Mouse (Mus musculus) MEL (cell line): ENCODE data around the gene Fam120c. TPM values are rescaled to one million over a fixed set of nuclear protein-coding genes. Genes with fewer than 3 reads are reported as not detected.

Experiments
- DNase-seq: peaks from one replicate; pipeline ENCODE4 v3.0.0; 2011; ENCODE audit warnings: low read depth, low spot score
- H3K27ac ChIP-seq: 2 replicates; pipeline ENCODE4 v1.5.1; 2012; ENCODE audit warnings: low read depth, mild to moderate bottlenecking, control low read depth, low read length, moderate library complexity; ENCODE audit not compliant: control insufficient read depth
- H3K27me3 ChIP-seq, 2 experiments: fragments of 150-350 bp in 1 of 2; sonication (generic) in 1 of 2; 2 replicates each; pipeline ENCODE4 v1.6.1; 2012; ENCODE audit warnings: low read length in 2 of 2, mild to moderate bottlenecking in 2 of 2, improper control_type of control experiment in 1 of 2, moderate library complexity in 1 of 2; ENCODE audit not compliant: insufficient read depth in 2 of 2, control insufficient read depth in 1 of 2
- H3K36me3 ChIP-seq, 2 experiments: 2 replicates each; pipeline ENCODE4 v1.6.1; 2012 to 2014; ENCODE audit warnings: low read length in 2 of 2, improper control_type of control experiment in 1 of 2, inconsistent platforms in 1 of 2, mild to moderate bottlenecking in 1 of 2; ENCODE audit not compliant: insufficient read depth in 2 of 2, control insufficient read depth in 1 of 2
- H3K4me1 ChIP-seq, 2 experiments: fragments of 150-350 bp in 1 of 2; sonication (generic) in 1 of 2; 2 replicates each; pipeline ENCODE4 v1.6.1; 2012; ENCODE audit warnings: low read length in 2 of 2, improper control_type of control experiment in 1 of 2, mild to moderate bottlenecking in 1 of 2; ENCODE audit not compliant: insufficient read depth in 2 of 2, control insufficient read depth in 1 of 2
- H3K4me3 ChIP-seq, 2 experiments: fragments of 150-350 bp in 1 of 2; sonication (generic) in 1 of 2; 2 replicates each; pipeline ENCODE4 v1.5.1; 2012; ENCODE audit warnings: low read depth in 2 of 2, low read length in 2 of 2, mild to moderate bottlenecking in 2 of 2, moderate library complexity in 2 of 2, control low read depth in 1 of 2, improper control_type of control experiment in 1 of 2; ENCODE audit not compliant: control insufficient read depth in 1 of 2, insufficient read depth in 1 of 2
- H3K79me2 ChIP-seq: 2 replicates; pipeline ENCODE4 v1.6.1; 2012; ENCODE audit warnings: mild to moderate bottlenecking, low read length, moderate library complexity; ENCODE audit not compliant: control insufficient read depth, poor library complexity, insufficient read depth
- H3K9ac ChIP-seq: 2 replicates; pipeline ENCODE4 v1.6.1; 2012; ENCODE audit warnings: low read depth, mild to moderate bottlenecking, control low read depth, low read length, moderate library complexity; ENCODE audit not compliant: control insufficient read depth, poor library complexity, severe bottlenecking
- H3K9me3 ChIP-seq: fragments of 150-350 bp; sonication (generic); replicated peaks from 2 replicates; pipeline ENCODE4 v1.6.1; 2012; ENCODE audit warnings: mild to moderate bottlenecking, low read length, improper control_type of control experiment, moderate library complexity; ENCODE audit not compliant: insufficient read depth
- CHD1 ChIP-seq: IDR thresholded peaks from 2 replicates; pipeline ENCODE4 v1.6.1; 2012; ENCODE audit warnings: low read depth, mild to moderate bottlenecking, inconsistent platforms, low read length, improper control_type of control experiment
- CTCF ChIP-seq, 3 experiments: IDR thresholded peaks in 2 of 3; conservative IDR thresholded peaks in 1 of 3; 2 replicates each; pipeline ENCODE4 v1.5.1; 2011 to 2012; ENCODE audit warnings: low read length in 3 of 3, low read depth in 2 of 3, mild to moderate bottlenecking in 2 of 3, improper control_type of control experiment in 1 of 3, inconsistent platforms in 1 of 3, mixed read lengths in 1 of 3, moderate library complexity in 1 of 3; ENCODE audit not compliant: control insufficient read depth in 1 of 3, insufficient read depth in 1 of 3, poor library complexity in 1 of 3, severe bottlenecking in 1 of 3
- E2F4 ChIP-seq: IDR thresholded peaks from 2 replicates; pipeline ENCODE4 v1.6.1; 2011; ENCODE audit warnings: low read depth, low read length, improper control_type of control experiment, borderline replicate concordance
- ELF1 ChIP-seq: IDR thresholded peaks from 2 replicates; pipeline ENCODE4 v1.6.1; 2014; ENCODE audit warnings: low read depth, mild to moderate bottlenecking, inconsistent platforms, low read length, improper control_type of control experiment, moderate library complexity
- EP300 ChIP-seq, 2 experiments: IDR thresholded peaks; 2 replicates each; pipeline ENCODE4 v1.6.1; 2011; ENCODE audit warnings: improper control_type of control experiment in 2 of 2, low read length in 2 of 2, low read depth in 1 of 2, mild to moderate bottlenecking in 1 of 2
- ETS1 ChIP-seq: IDR thresholded peaks from 2 replicates; pipeline ENCODE4 v1.6.1; 2012; ENCODE audit warnings: low read depth, mild to moderate bottlenecking, inconsistent platforms, low read length, improper control_type of control experiment, moderate library complexity
- MXI1 ChIP-seq: IDR thresholded peaks from 2 replicates; pipeline ENCODE4 v1.6.1; 2011; ENCODE audit warnings: mild to moderate bottlenecking, low read depth, low read length, improper control_type of control experiment
- MYC ChIP-seq: IDR thresholded peaks from 2 replicates; pipeline ENCODE4 v1.6.1; 2011; ENCODE audit warnings: low read depth, mild to moderate bottlenecking, low read length, improper control_type of control experiment, moderate library complexity
- NRF1 ChIP-seq: IDR thresholded peaks from 2 replicates; pipeline ENCODE4 v1.6.1; 2014; ENCODE audit warnings: low read depth, mild to moderate bottlenecking, inconsistent platforms, low read length, improper control_type of control experiment, moderate library complexity; ENCODE audit not compliant: poor library complexity, insufficient read depth, severe bottlenecking
- POLR2A ChIP-seq, 2 experiments: IDR thresholded peaks; 2 replicates each; pipeline ENCODE4 v1.6.1; 2011 to 2012; ENCODE audit warnings: low read length in 2 of 2, mild to moderate bottlenecking in 2 of 2, control low read depth in 1 of 2, improper control_type of control experiment in 1 of 2, low read depth in 1 of 2, moderate library complexity in 1 of 2; ENCODE audit not compliant: control insufficient read depth in 1 of 2, insufficient read depth in 1 of 2, poor library complexity in 1 of 2
- POLR2AphosphoS5 ChIP-seq: IDR thresholded peaks from 2 replicates; pipeline ENCODE4 v1.6.1; 2012; ENCODE audit warnings: low read depth, borderline replicate concordance, mild to moderate bottlenecking, inconsistent platforms, low read length, moderate library complexity, mixed read lengths
- ZC3H11A ChIP-seq: IDR thresholded peaks from 2 replicates; pipeline ENCODE4 v1.6.1; 2012; ENCODE audit warnings: low read depth, mild to moderate bottlenecking, inconsistent platforms, low read length, improper control_type of control experiment
- ZMIZ1 ChIP-seq: IDR thresholded peaks from 2 replicates; pipeline ENCODE4 v1.6.1; 2012; ENCODE audit warnings: low read depth, mild to moderate bottlenecking, inconsistent platforms, low read length, improper control_type of control experiment, moderate library complexity
- ZNF384 ChIP-seq: IDR thresholded peaks from 2 replicates; pipeline ENCODE4 v1.6.1; 2012; ENCODE audit warnings: low read depth, mild to moderate bottlenecking, inconsistent platforms, low read length, improper control_type of control experiment
- polyA plus RNA-seq, 2 experiments: library from polyadenylated mRNA; stranded (reverse) in 1 of 2; unstranded in 1 of 2; fragments of >175 nt in 1 of 2; fragments of >200 nt in 1 of 2; gene quantifications; 2 replicates each; pipeline versions ENCODE4 v1.2.1 to v1.2.4; 2012; ENCODE audit warnings: low replicate concordance in 2 of 2, low read depth in 1 of 2; ENCODE audit not compliant: insufficient read length in 2 of 2, insufficient read depth in 1 of 2, missing spikeins in 1 of 2
- total RNA-seq: library from RNA; depleted of rRNA; stranded (reverse); fragments of 300-350 nt; gene quantifications from 2 replicates; pipeline ENCODE4 v1.2.3, GENCODE M21; 2012

The Fam120c gene
- total and polyA plus RNA-seq, 3 experiments = 7.6 to 35.3 (median 12.5) TPM

GRCm38 (mm10) chrX:151345333-151346125, 1.6 kb downstream of the Fam120c start:
- Histone ChIP-seq H3K9me3 (no peaks in the 10 kb centered on the region), H3K4me1 (peaks cover 2 to 16% of the 10 kb centered on the region in 2 experiments)
- TF ChIP-seq CHD1 = peak; percentile 27; the same call in 1 of the 2 replicates
- TF ChIP-seq ETS1 = no peak
- TF ChIP-seq, all 39 proteins: peak for 1
- Histone ChIP-seq H3K79me2 (peaks cover 48% of the 10 kb centered on the region), H3K36me3 (peaks cover 13 to 37% of the 10 kb centered on the region in 2 experiments), H3K27me3 (no peaks in the 10 kb centered on the region), H3K4me3 (peak overlapping the region; percentile 91 to 92), H3K27ac (peak overlapping the region; percentile 84; the same call in 1 of the 2 replicates), H3K9ac (peak overlapping the region; percentile 95)
- peak; percentile 31 for DNase-seq

GRCm38 (mm10) chrX:151347278-151347677, 3.3 kb downstream of the Fam120c start:
- Histone ChIP-seq H3K79me2 (peaks cover 48% of the 10 kb centered on the region), H3K4me1 (peaks cover 2 to 16% of the 10 kb centered on the region in 2 experiments), H3K4me3 (no peak overlapping the region), H3K36me3 (peaks cover 19 to 37% of the 10 kb centered on the region in 2 experiments), H3K27ac (no peak overlapping the region), H3K27me3 (no peaks in the 10 kb centered on the region), H3K9me3 (no peaks in the 10 kb centered on the region), H3K9ac (no peak overlapping the region)
- peak; percentile 39 for DNase-seq
- TF ChIP-seq ELF1 (no peak), ZMIZ1 (no peak), POLR2A (IDR thresholded peaks at IDR 0.05; ENCODE audit: control insufficient read depth in 1 of 2, insufficient read depth in 1 of 2, low read depth in 1 of 2, low read length in 2 of 2, poor library complexity in 1 of 2) (no peak), ZC3H11A (no peak), E2F4 (no peak), ETS1 (peak; percentile 36; the same call in 1 of the 2 replicates), ZNF384 (peak; percentile 92), NRF1 (no peak), POLR2AphosphoS5 (no peak), MXI1 (no peak), CTCF (IDR thresholded peaks at IDR 0.05 in 2 of 3, conservative IDR thresholded peaks at IDR 0.05 in 1 of 3; ENCODE audit: control insufficient read depth in 1 of 3, insufficient read depth in 1 of 3, low read depth in 2 of 3, low read length in 3 of 3, poor library complexity in 1 of 3, severe bottlenecking in 1 of 3) (no peak), EP300 (IDR thresholded peaks at IDR 0.05; ENCODE audit: low read depth in 1 of 2, low read length in 2 of 2) (peak in 1 of 2 experiments; percentile 12; a peak in 1 of 4 replicates), MYC (no peak)
